Mouse (Mus musculus) layer of hippocampus, adult 9-11 months (tissue): ENCODE data around the gene Cd4.
"Not testable (repeated sequence)": the region's sequence is repeated elsewhere in the genome, so short reads cannot be mapped to it uniquely, and the experiment has no call there.

ENCODE experiments used
- DNase-seq: peaks from one replicate; pipeline ENCODE4 v3.0.0; 2022

Gene Cd4

GRCm38 (mm10) chr6:124840241-124841167 is 47.5 kb downstream of the Cd4 start, which contains the start of gene Gnb3:
Gnb3 (minus strand) TSS chr6:124840275.
- no peak for DNase-seq

GRCm38 (mm10) chr6:124839805-124840204 is 48.2 kb downstream of the Cd4 start:
- DNase-seq: no peak

GRCm38 (mm10) chr6:124836411-124836810 is 51.6 kb downstream of the Cd4 start:
- no peak for DNase-seq

- DNase-seq: no peak
Measured at GRCm38 (mm10) chr6:124835531-124835930, 52.5 kb downstream of the Cd4 start.

- no peak for DNase-seq
Measured at GRCm38 (mm10) chr6:124834512-124835081, 53.4 kb downstream of the Cd4 start.

GRCm38 (mm10) chr6:124831649-124832048 is 56.4 kb downstream of the Cd4 start:
- DNase-seq: no peak

GRCm38 (mm10) chr6:124831199-124831598 is 56.8 kb downstream of the Cd4 start:
- not testable (repeated sequence) for DNase-seq

GRCm38 (mm10) chr6:124829799-124830700 is 58.0 kb downstream of the Cd4 start:
- DNase-seq: peak; percentile 98

GRCm38 (mm10) chr6:124828868-124829798 is 58.9 kb downstream of the Cd4 start, which contains the start of the genes Usp5 and Cdca3:
Usp5 (minus strand) TSS chr6:124829484.
Cdca3 (plus strand) TSS chr6:124829547.
- DNase-seq: peak; percentile 100

GRCm38 (mm10) chr6:124828101-124828592 is 59.9 kb downstream of the Cd4 start:
- no peak for DNase-seq

GRCm38 (mm10) chr6:124822049-124822448 is 66.0 kb downstream of the Cd4 start:
- DNase-seq: no peak

GRCm38 (mm10) chr6:124820891-124821290 is 67.1 kb downstream of the Cd4 start:
- no peak for DNase-seq

- no peak for DNase-seq
Measured at GRCm38 (mm10) chr6:124817971-124818370, 70.0 kb downstream of the Cd4 start.

GRCm38 (mm10) chr6:124817563-124817962 is 70.5 kb downstream of the Cd4 start:
- no peak for DNase-seq

- DNase-seq: no peak
Measured at GRCm38 (mm10) chr6:124817125-124817524, 70.9 kb downstream of the Cd4 start.

- no peak for DNase-seq
Measured at GRCm38 (mm10) chr6:124816611-124817010, 71.4 kb downstream of the Cd4 start.

GRCm38 (mm10) chr6:124814858-124815774 is 72.9 kb downstream of the Cd4 start:
- DNase-seq: no peak
